Mouse (Mus musculus) CD4-positive, CD25-positive, alpha-beta regulatory T cell, adult 2 months (primary cell): ENCODE measurements around the gene Invs.
"Not testable (repeated sequence)": the region's sequence is repeated elsewhere in the genome, so short reads cannot be mapped to it uniquely, and the experiment has no call there.

Experiments used
- DNase-seq: peaks from one replicate; pipeline ENCODE4 v3.0.0-alpha.2; 2012; ENCODE audit warnings: low read depth, low spot score

Invs gene

DNA sequence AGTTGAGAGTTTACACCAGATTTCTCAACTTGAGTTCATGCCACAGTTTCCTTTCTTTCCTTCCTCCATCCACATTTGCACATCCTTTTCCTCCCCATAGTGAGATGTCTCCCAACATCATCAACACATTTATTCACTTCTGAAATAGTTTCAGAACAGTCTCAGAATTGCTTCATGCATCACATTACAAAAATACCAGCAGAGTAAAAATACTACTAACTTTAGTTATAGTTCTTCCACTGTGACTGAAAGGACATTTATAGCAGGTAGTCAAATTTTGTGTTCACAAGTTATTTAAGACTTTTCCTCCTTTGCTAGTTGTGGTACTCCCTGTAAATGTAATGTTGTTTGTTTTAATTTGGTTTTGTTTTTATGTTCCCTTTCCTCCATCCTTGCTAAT, 47.6 kb downstream of the Invs start:
- no peak for DNase-seq

GRCm38 (mm10) chr4:48328042-48328441, 48.5 kb downstream of the Invs start:
- no peak for DNase-seq

DNA sequence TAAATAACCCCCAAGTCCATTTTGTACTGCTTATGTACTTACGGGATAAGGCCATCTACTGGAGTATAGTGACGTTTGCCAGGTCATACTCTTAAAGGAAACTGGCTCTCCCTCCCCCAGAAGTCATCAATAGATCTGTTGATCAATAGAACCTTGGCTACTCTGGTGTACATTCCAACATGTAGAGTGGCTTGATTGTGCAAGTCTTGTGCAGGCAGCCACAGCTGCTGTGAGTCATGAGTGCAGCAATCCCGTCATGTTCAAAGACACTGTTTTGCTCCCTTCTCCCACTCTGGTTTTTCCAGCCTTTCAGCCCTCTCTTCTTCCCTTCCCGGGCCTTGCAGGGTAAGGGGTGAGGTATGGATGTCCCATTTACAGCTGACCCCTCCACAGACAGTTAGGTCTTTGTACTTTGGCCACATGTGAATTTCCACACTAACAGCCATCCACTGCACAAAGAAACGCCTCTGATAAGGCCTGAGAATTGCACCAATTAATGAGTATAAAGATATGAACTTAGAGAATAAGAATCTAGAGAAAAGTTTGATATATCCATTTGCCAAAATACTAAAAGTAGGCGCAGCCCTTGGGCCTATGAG, 53.0 kb downstream of the Invs start:
- DNase-seq = no peak

DNA sequence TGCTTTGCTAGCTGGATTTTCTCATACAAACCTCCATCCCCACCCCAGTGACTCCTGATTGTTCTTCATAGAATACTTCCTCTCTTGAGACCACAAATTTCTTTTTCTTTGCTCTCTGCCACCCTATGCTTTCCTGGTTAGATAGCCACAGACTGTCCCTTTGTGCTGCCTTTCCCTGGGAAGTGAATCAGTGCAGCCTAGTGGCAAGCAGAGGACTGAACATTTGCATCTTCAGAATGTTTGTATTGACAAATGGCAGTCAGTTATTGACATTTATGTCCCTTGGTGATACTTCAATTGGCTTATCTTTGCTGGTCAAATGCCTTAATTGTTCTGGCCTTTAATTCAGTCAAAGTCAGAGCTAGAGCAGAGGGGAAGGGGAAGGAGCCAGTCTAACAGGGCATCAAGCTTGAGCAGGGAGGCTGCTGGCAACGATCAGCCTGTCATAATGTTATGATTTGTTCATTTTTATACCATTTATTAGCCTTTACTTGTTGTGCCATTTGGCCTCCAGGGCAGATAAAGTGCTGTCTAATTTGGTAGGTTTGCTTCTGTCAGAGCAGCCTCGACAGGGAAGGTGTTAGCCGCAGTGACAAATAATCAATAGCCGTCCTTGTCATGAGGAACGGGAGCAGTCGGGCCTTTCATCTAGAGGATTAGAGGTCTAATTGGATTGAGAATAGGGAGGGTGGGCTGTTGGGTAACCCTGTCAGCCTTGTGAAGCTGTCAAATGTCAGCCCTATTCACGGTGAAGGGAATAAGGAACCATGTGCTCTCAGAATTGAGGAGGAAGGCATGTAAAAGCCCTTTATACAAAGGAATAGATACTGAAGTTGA, 55.6 kb downstream of the Invs start:
- DNase-seq = no peak

DNA sequence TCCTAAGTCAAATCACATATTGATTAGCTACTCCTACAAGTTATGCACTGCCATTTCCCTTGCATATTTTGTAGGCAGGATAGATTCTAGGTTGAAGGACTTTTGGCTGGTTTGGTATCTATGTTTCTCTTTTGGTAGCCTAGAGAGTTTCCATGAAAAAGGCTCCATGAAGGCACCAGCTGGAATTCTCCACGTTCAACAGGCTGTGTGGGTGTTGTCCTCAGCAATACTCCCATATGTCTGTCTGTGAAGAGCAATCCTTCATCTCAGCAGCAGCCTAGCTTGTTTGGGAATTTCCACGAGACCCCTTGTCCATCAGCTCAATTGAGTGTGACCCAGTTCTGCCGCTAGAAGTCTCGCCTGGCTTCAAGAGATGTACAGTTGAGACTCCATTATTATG, 63.1 kb downstream of the Invs start:
- DNase-seq = no peak

DNA sequence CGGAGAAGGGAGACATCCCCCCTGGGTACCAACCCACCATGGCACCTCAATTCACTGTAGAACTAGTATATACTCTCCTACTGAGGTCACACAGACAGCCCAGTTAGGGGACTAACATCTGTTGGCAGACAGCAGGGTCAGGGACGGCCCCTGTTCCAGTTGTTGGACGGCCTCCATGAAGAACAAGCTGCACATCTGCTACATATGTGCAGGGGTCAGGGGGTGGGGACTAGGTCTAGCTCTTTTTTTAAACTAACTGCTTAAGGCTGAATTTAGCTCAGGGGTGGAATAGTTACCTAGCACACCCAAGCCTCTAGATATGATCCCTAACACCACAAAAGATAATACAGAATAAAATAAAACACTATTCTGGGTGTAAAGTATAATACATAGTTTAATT, 82.8 kb downstream of the Invs start:
- DNase-seq = no peak

GRCm38 (mm10) chr4:48371037-48371436, 91.5 kb downstream of the Invs start:
- no peak for DNase-seq

- DNase-seq = peak; percentile 71
These were observed 101.4 kb downstream of the Invs start for GRCm38 (mm10) chr4:48380940-48381339.

- DNase-seq = no peak
These were observed 102.9 kb downstream of the Invs start for GRCm38 (mm10) chr4:48382506-48382905.

DNA sequence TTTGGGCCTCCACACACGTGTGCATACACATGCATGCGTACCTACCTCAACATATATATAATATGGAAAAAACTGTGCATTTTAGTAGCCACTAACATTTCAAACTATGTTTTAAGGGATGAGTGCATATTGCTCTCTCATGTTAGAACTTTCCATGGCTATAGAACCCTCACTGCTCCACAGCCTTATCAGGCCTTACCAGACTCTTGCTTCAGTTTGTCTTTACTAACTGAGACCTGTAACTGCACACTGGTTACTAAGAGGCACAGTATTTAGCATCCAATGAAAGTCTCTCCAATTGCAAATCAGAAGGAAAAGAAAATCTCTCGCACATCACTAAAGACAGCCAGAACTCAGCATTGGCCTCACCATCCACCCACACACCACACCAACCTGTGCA, 117.4 kb downstream of the Invs start:
- no peak for DNase-seq

DNA sequence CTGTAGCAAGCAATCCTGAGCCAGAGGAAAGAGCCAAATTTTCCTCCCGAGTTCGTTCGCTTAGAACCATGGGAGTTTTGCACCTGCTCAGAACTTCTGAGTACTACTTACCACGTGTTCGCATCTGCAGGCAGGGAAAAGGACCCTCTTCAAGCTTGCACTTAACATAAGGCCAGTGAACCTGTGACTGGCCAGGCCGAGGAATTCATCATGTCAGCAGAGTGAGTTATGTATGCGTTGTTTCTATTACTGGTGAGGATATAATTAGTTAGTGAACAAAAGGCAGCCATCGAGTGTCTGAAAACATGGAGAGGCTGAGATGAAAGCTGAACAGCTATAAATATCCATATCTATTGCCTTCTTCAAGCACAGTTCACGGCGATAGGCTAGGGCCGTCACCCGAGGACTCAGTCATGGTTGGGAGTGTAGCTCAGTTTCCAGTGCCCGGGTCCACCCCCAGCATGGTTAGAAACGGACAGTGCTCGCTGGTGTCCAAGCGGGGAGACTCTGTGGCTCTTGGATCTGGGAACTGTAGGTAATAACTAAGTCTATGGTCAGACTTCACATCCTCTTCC, 123.6 kb downstream of the Invs start:
- DNase-seq = no peak

DNA sequence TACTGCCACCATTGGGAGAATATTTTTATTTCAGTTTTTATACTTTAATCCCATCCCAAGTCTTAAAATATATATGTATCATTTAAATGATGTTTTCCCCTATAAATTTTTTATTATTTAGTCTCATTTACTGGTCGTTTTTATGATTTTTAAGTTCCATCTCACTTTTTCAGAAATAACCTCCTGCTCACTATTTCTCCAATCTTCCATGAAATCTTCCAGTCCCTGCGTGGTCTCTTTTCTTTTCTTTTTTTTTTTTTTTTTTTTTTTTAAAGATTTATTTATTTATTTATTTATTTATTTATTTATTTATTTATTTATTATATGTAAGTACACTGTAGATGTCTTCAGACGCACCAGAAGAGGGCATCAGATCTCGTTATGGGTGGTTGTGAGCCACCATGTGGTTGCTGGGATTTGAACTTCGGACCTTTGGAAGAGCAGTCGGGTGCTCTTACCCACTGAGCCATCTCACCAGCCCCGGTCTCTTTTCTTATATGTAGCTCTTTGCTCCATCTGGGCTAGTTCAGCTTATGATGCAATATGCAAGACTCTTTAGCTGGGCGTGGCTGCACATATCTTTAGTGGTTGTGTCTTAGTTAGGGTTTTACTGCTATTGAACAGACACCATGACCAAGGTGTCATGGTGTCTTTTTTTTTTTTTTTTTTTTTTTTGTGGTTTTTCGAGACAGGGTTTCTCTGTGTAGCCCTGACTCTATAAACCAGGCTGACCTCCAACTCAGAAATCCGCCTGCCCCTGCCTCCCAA, 126.3 kb downstream of the Invs start:
- DNase-seq = not testable (repeated sequence)

- DNase-seq = peak; percentile 72
These were observed 127.9 kb downstream of the Invs start for GRCm38 (mm10) chr4:48407350-48408039.

GRCm38 (mm10) chr4:48413473-48413872, 133.9 kb downstream of the Invs start:
- no peak for DNase-seq

DNA sequence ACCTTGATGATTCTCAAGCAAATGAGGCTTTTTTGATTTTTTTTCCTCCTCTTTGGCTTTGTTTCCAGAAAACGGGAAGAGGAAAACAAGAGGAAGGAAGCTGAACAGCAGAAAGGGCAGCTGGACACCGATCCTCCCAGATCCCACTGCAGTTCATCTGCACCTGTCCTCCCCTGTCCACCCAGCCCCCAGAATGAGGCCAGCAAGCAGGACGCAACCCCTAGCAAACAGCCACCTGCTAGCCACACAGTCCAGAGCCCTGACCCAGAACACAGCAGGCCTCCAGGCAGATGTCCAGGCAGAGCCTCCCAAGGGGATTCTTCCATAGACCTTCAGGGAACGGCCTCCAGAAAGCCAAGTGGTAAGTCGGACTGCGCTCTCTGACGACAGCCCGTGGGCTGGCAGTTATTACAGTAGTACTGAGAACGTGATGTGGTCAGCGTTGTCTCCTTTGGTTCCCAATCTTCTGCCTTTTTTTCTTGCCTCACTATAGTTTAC, 136.3 kb downstream of the Invs start:
- no peak for DNase-seq

DNA sequence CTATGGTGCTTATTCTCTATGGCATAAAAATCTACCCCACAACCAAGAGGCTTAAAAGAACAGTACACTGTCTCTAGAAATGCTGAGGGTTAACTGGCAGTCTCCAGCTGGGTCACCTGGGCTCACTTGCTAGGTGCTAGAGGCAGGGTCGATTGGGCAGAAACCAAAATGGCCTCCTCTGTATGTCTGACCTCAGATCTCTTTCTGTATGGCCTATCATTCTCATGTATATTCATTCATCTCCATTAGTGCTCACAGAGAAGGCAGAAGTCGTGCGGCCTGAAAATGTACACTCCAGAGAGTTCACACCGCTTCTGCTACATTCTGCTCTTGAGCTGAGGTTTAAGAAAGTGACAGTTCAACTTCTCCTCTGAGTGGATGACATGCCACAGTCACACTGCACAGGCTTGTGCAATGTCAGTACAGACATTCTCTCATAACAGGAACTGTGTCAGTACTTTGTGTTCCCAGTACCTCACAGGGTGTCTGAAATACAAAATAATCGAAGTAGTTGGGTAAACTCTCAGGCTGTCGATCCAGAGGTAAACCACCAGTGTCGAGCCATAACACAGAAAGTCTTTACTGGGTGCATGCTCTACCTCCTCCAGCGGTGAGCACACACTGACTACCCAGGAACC, 139.4 kb downstream of the Invs start:
- DNase-seq = no peak

- no peak for DNase-seq
These were observed 143.1 kb downstream of the Invs start for GRCm38 (mm10) chr4:48422633-48423032.

- no peak for DNase-seq
These were observed 144.2 kb downstream of the Invs start for GRCm38 (mm10) chr4:48423738-48424137.

- DNase-seq = no peak
These were observed 147.9 kb downstream of the Invs start for GRCm38 (mm10) chr4:48427413-48427812.

DNA sequence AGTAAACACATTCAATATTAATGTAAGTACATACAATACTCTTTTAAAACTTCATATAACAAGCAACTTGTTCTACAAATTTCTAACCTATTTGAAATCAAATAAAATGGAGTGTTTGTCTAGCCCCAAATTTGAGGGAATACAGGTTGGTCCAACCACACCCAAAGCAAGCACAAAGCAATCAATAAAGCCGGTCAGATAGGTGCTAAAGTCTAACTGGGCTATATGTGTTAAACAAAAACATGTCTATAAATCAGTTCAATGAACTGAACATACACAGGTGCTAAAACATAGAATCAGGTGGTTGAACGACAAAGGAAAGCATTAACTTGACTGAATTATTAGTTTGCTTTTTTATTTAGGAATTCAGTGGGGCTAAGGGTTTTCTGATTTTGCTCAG, 148.5 kb downstream of the Invs start:
- DNase-seq = no peak
